Mouse (Mus musculus) heart, embryonic 14.5 days (tissue): ENCODE data around the gene Lpcat4. TPM values are rescaled to one million over a fixed set of nuclear protein-coding genes. Genes with fewer than 3 reads are reported as not detected.
A peak's percentile ranks its signal among the peaks of the same experiment; 100 is the strongest.

Experiments
- ATAC-seq: fragments of 200-750 bp; cut with Nextera tagmentation; 2 replicates; pipeline ENCODE4 v1.8.0; 2017; ENCODE audit warnings: low read depth, moderate TSS enrichment; ENCODE audit not compliant: insufficient number of reproducible peaks, insufficient read depth, low FRiP score
- H3K27ac ChIP-seq, 2 experiments: fragments of 200-500 bp in 1 of 2; fragments of 300-500 bp in 1 of 2; sonication (generic) in 1 of 2; replicated peaks in 1 of 2; 2 replicates each; pipeline ENCODE4 v1.5.1; 2012 to 2014; ENCODE audit warnings: low read depth in 2 of 2, low read length in 2 of 2, control low read depth in 1 of 2, mild to moderate bottlenecking in 1 of 2, mixed read lengths in 1 of 2; ENCODE audit not compliant: control insufficient read depth in 1 of 2, insufficient read depth in 1 of 2
- H3K27me3 ChIP-seq: fragments of 300-500 bp; sonication (generic); 2 replicates; pipeline ENCODE4 v1.6.1; 2014; ENCODE audit warnings: mild to moderate bottlenecking, low read length, control low read depth; ENCODE audit not compliant: control insufficient read depth, insufficient read depth
- H3K36me3 ChIP-seq: fragments of 300-500 bp; sonication (generic); 2 replicates; pipeline ENCODE4 v1.6.1; 2014; ENCODE audit warnings: mild to moderate bottlenecking, control low read depth, low read length, mixed read lengths; ENCODE audit not compliant: control insufficient read depth, insufficient read depth
- H3K4me1 ChIP-seq, 2 experiments: fragments of 200-500 bp in 1 of 2; fragments of 300-500 bp in 1 of 2; sonication (generic) in 1 of 2; 2 replicates each; pipeline ENCODE4 v1.6.1; 2012 to 2014; ENCODE audit warnings: low read length in 2 of 2, control low read depth in 1 of 2, mixed read lengths in 1 of 2; ENCODE audit not compliant: control insufficient read depth in 2 of 2, insufficient read depth in 2 of 2
- H3K4me2 ChIP-seq: fragments of 300-500 bp; sonication (generic); 2 replicates; pipeline ENCODE4 v1.6.1; 2014; ENCODE audit warnings: mild to moderate bottlenecking, low read length
- H3K4me3 ChIP-seq, 2 experiments: fragments of 200-500 bp in 1 of 2; fragments of 300-500 bp in 1 of 2; sonication (generic) in 1 of 2; 2 replicates each; pipeline ENCODE4 v1.5.1; 2012 to 2014; ENCODE audit warnings: low read length in 2 of 2, mild to moderate bottlenecking in 2 of 2, control low read depth in 1 of 2, low read depth in 1 of 2, moderate library complexity in 1 of 2; ENCODE audit not compliant: control insufficient read depth in 1 of 2, insufficient read depth in 1 of 2
- H3K9ac ChIP-seq: fragments of 300-500 bp; sonication (generic); 2 replicates; pipeline ENCODE4 v1.6.1; 2014; ENCODE audit warnings: mild to moderate bottlenecking, low read length
- H3K9me3 ChIP-seq: fragments of 300-500 bp; sonication (generic); 2 replicates; pipeline ENCODE4 v1.6.1; 2016; ENCODE audit warnings: low read length, control low read depth; ENCODE audit not compliant: control insufficient read depth
- WGBS: fragments of 180-500 bp; shearing (Covaris S2); extraction: QIAGEN DNeasy Blood & Tissue Kit; methylation state at CpG from one replicate; pipeline ENCODE4 v1.1.7; 2014; 5-methylcytosine and 5-hydroxymethylcytosine counted together
- polyA plus RNA-seq: library from polyadenylated mRNA; unstranded; fragments of >200 nt; fragmentation: Nextera tagmentation; extraction: Ambion mirVana; gene quantifications from 2 replicates; pipeline ENCODE4 v1.2.1, GENCODE M21; 2014

The Lpcat4 gene
- polyA plus RNA-seq, 1 experiment from 2014 or later = 12.1 TPM

- 0 out of 2 replicates have a peak, but pooled peaks have one; percentile 15 for ATAC-seq
- 88% methylated on average over 6 of the region's 6 CpGs for WGBS
- Histone ChIP-seq H3K9ac (no peak overlapping the region), H3K27ac (no peak overlapping the region), H3K4me1 (no peaks in the 10 kb centered on the region), H3K27me3 (no peaks in the 10 kb centered on the region), H3K9me3 (no peaks in the 10 kb centered on the region), H3K36me3 (peaks cover 27% of the 10 kb centered on the region), H3K4me3 (no peak overlapping the region), H3K4me2 (no peak overlapping the region)
These were observed 6.9 kb downstream of the Lpcat4 start for GRCm38 (mm10) chr2:112246193-112246592.

- Histone ChIP-seq H3K9ac (no peak overlapping the region), H3K27ac (no peak overlapping the region), H3K27me3 (no peaks in the 10 kb centered on the region), H3K4me3 (no peak overlapping the region), H3K9me3 (no peaks in the 10 kb centered on the region), H3K36me3 (peaks cover 27% of the 10 kb centered on the region), H3K4me2 (no peak overlapping the region), H3K4me1 (no peaks in the 10 kb centered on the region)
- WGBS = 84% methylated on average over 10 of the region's 10 CpGs
- ATAC-seq = no peak
These were observed 8.1 kb downstream of the Lpcat4 start for GRCm38 (mm10) chr2:112247323-112247722.

- Histone ChIP-seq H3K4me3 (no peak overlapping the region), H3K36me3 (peaks cover 13% of the 10 kb centered on the region; the same call in 1 of the 2 replicates), H3K4me2 (no peak overlapping the region), H3K4me1 (no peaks in the 10 kb centered on the region), H3K9ac (no peak overlapping the region), H3K9me3 (no peaks in the 10 kb centered on the region), H3K27me3 (no peaks in the 10 kb centered on the region), H3K27ac (no peak overlapping the region)
- no peak for ATAC-seq
- WGBS = 81% methylated on average over 10 of the region's 10 CpGs
These were observed 10.6 kb downstream of the Lpcat4 start for GRCm38 (mm10) chr2:112249780-112250453.

- Histone ChIP-seq H3K36me3 (no peaks in the 10 kb centered on the region), H3K27ac (no peak overlapping the region), H3K9ac (no peak overlapping the region), H3K4me2 (no peak overlapping the region), H3K27me3 (no peaks in the 10 kb centered on the region), H3K4me3 (no peak overlapping the region), H3K9me3 (no peaks in the 10 kb centered on the region), H3K4me1 (peaks cover 0 to 2% of the 10 kb centered on the region in 2 experiments; a peak in 1 of 4 replicates)
- ATAC-seq = no peak
- WGBS = 70% methylated on average over 7 of the region's 7 CpGs
These were observed 15.6 kb downstream of the Lpcat4 start for GRCm38 (mm10) chr2:112254675-112255515.

- no peaks in the 10 kb centered on the region for H3K36me3 ChIP-seq
- ATAC-seq = no peak
- H3K4me1 ChIP-seq = peaks cover 2 to 8% of the 10 kb centered on the region in 2 experiments; a peak in 2 of 4 replicates
- H3K4me3 ChIP-seq = no peak within 1 kb of the TSS
- no peak within 1 kb of the TSS for H3K27ac ChIP-seq
- no peak within 1 kb of the TSS for H3K9ac ChIP-seq
- WGBS = 69% methylated on average over 10 of the region's 10 CpGs
- H3K9me3 ChIP-seq = no peaks in the 10 kb centered on the region
- H3K4me2 ChIP-seq = no peak within 1 kb of the TSS
- H3K27me3 ChIP-seq = no peaks in the 10 kb centered on the region
These were observed 20.1 kb downstream of the Lpcat4 start, which contains the start of gene Nutm1 for GRCm38 (mm10) chr2:112259241-112259962. TSS of gene Nutm1 (minus strand) at chr2:112259291.

GRCm38 (mm10) chr2:112261748-112262653, 22.7 kb downstream of the Lpcat4 start, which contains the start of gene Nop10:
TSS of gene Nop10 (plus strand) at chr2:112261926.
- WGBS = under 1% methylated on average over 36 of the region's 36 CpGs
- Histone ChIP-seq H3K36me3 (no peaks in the 10 kb centered on the region), H3K27me3 (no peaks in the 10 kb centered on the region), H3K27ac (peak within 1 kb of the TSS; percentile 55 to 67; a peak in 3 of 4 replicates), H3K4me3 (peak within 1 kb of the TSS; percentile 63 to 66), H3K9ac (peak within 1 kb of the TSS; percentile 75), H3K4me1 (peaks cover 0 to 14% of the 10 kb centered on the region in 2 experiments; a peak in 2 of 4 replicates), H3K4me2 (peak within 1 kb of the TSS; percentile 78), H3K9me3 (no peaks in the 10 kb centered on the region)
- ATAC-seq = no peak
